Mouse (Mus musculus): ENCODE measurements at regions not wholly inside any gene's neighbourhood (a gene's known extent, or its start where the extent isn't known, plus 50 kb on each side); places are given as distances from the start of the nearest gene placed in this dataset.
"Not testable (repeated sequence)": the region's sequence is repeated elsewhere in the genome, so short reads cannot be mapped to it uniquely, and the experiment has no call there.

DNA sequence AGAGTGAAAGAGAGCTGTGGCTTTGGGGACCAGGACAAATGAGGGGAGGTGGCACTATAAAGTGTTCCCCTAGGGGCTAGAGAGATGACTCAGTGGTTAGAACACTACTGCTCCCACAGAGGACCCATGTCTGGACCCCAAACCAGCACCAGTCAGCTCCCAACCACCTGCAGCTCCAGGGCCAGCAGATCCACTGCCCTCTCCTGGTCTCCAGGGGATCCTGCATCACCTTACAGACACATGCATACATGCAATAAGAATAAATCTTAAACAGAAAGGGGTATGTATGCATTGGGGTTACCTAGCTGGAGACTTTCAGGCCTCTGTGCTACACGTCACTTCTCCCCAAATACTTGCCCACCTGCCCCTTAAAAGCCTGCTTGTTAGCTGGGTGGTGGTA is 93.8 kb upstream of the Zfp706 start:
- DNase-seq = no peak

- no peak for DNase-seq
Measured at GRCm38 (mm10) chr15:37100767-37101288, 93.3 kb upstream of the Zfp706 start.

DNA sequence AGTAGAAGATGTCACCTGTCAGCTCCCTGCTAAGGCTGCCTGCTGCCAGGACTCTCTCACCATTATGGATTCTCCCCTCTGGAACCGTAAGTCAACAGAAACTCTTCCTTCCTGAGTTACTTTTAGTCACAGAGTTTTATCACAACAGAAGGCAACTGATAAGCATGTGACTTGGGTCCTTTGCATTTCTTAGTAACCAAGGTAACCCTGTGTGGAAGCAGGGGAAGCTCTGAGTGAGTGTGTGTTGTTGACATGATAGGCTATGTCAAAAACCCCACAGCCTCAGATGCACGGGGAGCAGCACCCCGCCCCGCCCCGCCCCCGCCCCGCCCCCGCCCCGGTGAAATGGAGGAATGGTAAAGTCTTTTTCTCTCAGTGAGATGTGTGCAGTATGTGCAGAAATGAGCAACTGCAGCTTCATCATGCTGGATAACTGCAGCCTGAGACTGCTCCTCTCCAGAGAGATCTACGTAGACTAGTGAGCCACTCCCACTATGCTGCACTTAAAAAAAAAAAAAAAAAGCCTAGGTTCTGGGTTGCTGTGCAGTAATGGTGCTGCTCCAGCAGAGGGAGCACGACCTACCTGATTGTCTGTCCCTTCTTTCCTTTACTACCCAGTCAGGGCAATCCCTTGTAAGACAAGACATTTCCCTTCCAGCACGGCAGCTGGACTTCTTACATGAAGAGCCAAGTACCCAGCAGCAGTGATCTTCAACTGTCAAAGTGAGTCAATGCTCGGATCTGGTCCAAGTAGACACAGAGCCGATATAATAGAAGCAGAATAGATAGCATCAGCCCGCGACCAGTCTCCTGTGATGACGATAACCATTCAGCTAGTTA is 92.6 kb upstream of the Zfp706 start:
- peak; percentile 49 for DNase-seq

DNA sequence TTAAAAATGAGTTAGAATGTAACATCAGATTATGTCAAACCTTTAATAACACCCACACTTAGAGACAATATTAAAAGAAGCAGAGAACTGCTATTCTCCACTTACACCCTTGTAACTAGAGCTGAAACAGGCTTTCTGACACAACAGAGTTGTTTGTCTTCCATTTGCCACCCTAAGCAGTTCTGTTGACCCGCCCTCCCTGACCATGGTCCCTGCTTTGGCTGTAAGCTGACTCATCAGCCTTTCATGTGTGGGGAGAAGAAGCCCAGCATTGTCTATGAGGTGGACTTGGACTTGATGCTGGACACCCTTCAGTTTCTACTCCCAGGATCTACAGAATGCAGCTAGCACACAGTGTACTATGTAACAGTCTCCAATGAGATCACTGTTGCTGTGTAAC is 91.6 kb upstream of the Zfp706 start:
- DNase-seq = no peak

DNA sequence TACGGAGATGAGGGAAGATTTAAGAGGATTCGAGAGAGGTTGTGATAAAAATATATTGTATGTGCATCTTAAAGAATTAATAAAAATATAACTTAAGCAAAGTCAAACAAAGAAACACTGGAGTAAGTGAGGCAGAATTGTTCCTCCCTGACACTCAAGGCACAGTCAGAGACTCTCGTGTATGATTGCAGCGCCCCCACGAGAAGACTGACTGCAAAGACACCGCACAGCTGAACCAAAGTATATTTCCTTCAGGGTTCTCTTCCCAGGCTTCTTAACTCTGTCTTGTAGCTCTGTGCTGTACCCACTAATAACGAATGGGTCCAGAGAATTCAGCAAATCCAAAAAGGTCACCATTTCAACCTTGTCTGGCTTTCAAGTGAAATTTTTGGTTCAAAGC is 89.9 kb upstream of the Zfp706 start:
- no peak for DNase-seq

- not testable (repeated sequence) for DNase-seq
Measured at GRCm38 (mm10) chr15:37091171-37091570, 83.6 kb upstream of the Zfp706 start.

GRCm38 (mm10) chr15:37083726-37084125 is 76.2 kb upstream of the Zfp706 start:
- DNase-seq = no peak

- no peak for DNase-seq
Measured at GRCm38 (mm10) chr15:37081836-37082235, 74.3 kb upstream of the Zfp706 start.

- DNase-seq = no peak
Measured at GRCm38 (mm10) chr15:37080931-37081330, 73.4 kb upstream of the Zfp706 start.

GRCm38 (mm10) chr15:37080395-37080794 is 72.8 kb upstream of the Zfp706 start:
- no peak for DNase-seq

DNA sequence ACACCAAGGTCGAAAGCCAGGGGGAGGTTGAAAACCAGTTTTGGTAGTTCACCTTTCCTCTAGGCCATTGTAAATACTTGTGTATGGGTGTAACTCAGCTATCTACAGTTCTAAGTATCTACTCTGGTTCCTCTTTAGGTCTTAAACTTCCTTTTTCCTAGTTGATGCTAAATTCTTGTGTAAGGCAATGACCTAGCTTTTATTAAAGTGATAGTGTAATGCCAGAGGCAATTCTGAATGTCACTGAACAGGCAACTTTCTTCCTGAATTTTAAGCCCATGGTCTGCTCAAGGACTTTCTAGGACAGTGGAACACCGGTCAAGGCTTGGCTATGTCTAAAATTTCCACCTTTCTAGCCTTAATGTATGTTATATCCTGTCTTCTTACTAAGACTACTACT is 66.6 kb upstream of the Zfp706 start:
- not testable (repeated sequence) for DNase-seq

- DNase-seq = no peak
Measured at GRCm38 (mm10) chr15:37072202-37072862, 64.8 kb upstream of the Zfp706 start.

DNA sequence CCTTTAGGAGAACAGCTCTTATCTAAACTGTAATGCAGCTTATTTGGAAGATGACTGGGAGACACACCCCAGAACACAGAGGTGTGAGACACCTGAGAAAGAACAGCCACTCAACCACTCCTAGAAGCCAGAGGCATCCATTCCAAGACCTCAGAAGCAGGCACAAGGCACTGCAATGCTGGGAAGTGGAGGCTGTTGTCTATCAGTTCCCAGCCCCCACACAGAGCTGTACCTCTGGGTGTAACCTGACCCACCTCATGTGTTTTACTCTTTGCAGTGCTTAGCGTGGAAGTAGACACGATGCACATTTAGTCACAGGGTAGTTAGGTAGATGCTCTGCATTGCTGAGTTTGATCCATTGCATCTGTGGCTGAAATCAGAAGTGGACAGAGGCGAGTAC is 62.6 kb upstream of the Zfp706 start:
- no peak for DNase-seq

GRCm38 (mm10) chr15:37067326-37067725 is 59.8 kb upstream of the Zfp706 start:
- no peak for DNase-seq

DNA sequence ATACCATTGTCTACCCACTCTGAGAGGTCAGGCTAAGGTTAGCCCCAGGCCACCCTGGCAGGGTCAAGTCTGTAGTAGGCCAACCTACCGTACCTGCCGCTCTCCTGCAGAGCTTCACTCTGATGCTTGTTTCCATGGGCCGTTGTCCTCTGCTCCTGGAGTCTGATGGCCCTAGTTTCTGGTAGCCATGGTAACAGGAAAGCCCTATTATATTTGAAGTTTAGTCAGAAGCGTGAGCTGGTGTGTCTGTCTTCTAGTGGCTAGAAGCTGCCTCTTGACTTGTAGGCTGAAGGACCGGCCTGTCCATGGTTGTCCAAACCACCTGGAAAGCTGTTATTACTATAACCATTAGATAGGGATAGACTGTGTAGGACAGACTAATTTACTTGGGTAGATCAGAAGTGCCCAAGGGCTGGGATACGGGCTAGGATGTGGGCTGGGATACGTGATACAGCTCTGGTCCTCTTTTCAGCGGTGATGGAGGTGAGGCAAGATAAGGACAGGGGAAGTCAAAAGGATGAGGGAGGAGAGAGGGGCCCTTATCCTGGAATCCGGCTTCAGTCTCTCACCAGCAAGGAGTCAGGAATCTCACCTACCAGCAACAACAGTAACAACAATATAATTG is 58.5 kb upstream of the Zfp706 start:
- DNase-seq = no peak

DNA sequence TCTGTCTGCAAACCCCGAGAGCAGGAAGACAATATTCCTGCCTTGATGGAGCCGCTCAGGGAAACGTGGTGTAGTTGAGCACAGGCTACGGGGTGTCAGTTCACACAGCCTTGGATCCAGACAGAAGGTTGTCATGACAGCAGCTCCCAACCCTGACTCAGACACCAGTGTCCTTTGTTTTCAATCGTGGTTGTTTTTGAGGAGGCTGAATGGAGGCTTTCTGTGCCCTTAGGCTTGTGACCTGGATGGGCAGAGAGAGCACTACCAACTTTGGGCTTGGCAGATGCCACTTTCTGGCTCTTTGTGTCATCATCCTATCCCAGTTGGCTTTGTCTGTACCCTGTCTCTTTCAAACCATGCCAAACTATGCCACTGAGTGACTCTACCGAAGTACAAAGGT is 57.8 kb upstream of the Zfp706 start:
- DNase-seq = no peak

- no peak for DNase-seq
Measured at GRCm38 (mm10) chr15:37063781-37064383, 56.3 kb upstream of the Zfp706 start.

GRCm38 (mm10) chr15:37062585-37062984 is 55.0 kb upstream of the Zfp706 start:
- DNase-seq = no peak

- no peak for DNase-seq
Measured at GRCm38 (mm10) chr15:37061501-37061900, 53.9 kb upstream of the Zfp706 start.

DNA sequence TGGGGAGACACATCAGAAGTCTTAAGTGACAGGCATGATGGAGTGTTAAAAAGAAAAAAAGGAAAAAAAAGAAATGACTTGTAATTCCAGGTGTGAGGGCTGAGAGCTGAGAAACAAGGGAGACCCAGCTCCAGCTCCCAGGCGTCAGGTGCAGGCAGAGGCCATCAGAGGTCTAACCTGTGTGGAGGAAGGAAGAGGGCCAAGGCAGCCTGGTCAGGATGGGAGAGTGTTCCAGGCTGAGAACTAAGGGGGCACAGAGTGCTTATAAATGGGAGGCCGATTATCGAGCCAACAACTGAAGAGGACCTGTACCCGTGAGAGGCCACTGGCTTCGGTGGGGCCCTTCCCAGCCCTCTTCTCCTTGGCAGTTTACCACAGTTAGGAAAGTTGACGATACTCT is 53.3 kb upstream of the Zfp706 start:
- no peak for DNase-seq
